Mouse (Mus musculus): ENCODE results near the gene Limd2.
A peak's percentile ranks its signal among the peaks of the same experiment; 100 is the strongest.
"Not testable (repeated sequence)": the region's sequence is repeated elsewhere in the genome, so short reads cannot be mapped to it uniquely, and the experiment has no call there.

Limd2 gene

DNA sequence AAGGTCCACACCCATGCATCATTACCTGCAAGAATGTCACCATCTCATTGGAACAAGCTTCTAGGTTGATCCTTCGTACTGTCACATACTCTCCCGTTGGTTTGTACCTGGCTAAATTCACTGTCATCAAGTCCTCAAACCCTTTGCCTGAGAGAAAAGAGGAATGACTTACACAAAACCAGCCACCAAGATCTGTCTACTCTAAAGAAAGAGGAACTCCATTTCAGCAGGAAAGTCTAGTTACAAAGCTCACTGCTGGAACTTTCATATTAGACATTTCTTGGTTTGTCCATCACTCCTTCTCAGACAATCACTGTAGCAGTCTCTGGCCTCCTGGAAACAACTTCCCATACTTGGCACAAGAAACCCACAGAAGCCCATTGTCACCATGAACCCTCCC lies 12.6 kb upstream of the Limd2 start:
- DNase-seq (ENCODE audit: low spot score in 2 of 2), result no peak

DNA sequence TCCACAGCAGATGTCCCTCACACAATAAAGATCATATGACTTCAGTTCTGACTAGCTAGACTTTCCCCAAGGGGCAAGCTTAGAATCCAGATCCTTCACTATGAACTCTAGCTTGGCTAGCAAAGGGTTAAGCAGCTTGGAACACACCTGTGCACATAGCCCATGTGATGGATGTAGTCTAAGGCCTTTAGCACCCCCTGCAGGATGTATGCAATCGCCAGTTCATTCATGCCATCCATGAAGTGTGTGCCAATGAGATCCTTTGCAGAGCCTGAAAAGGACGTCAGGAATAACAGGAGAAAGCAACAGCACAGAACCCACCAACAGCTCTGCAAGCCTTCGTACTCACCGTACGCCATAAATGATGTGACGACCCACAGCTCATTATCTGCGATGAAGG lies 10.1 kb upstream of the Limd2 start:
- no peak for DNase-seq (ENCODE audit: low spot score in 2 of 2)

DNA sequence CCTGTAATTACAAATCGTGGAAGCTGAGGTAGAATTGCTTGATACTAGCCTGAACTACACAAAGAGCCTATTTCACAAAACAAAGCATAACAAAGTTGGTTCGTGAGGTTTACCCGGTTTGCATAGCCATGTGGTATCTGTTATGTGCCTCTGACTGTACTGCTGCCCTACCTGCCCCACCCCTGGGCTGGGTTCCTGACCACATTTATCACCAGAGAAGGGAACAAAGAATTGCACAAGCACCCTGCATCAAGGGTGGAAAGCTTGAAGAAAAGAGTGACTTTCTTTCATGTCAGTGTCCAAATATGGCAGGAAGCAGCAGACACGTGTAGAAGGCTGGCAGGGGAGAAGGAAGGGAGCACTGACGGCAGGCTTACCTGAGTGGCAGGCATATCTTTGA lies 6.8 kb upstream of the Limd2 start:
- no peak for DNase-seq (ENCODE audit: low spot score in 2 of 2)

DNA sequence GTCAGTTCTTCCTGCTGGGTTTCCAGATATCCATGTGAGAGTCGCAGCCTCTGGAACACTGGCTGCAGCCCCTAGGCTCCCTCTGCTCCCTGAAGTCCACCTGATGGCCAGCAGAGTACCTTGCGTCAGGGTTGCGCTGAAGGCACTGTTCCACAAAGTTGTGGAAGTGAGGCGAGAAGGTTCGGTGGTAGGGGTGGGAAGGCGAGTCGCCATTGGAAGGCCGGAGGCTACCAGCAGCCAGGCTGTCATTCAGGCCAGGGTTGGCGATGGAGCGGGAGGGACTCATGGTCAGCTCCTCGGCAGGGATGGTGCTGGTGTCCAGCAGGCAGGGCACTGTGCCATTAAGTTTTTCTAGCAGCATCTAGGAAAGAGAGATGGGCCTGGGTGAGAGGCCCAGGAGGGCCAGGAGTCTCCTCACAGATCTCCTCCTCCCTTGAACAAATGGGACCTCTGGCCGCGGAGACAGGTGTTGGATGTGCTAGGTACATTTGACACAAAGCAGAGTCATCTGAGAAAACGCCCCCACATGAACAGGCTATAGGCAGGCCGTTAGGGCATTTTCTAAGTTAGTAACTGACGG lies 4.0 kb upstream of the Limd2 start:
- no peak for DNase-seq (ENCODE audit: low spot score in 2 of 2)

DNA sequence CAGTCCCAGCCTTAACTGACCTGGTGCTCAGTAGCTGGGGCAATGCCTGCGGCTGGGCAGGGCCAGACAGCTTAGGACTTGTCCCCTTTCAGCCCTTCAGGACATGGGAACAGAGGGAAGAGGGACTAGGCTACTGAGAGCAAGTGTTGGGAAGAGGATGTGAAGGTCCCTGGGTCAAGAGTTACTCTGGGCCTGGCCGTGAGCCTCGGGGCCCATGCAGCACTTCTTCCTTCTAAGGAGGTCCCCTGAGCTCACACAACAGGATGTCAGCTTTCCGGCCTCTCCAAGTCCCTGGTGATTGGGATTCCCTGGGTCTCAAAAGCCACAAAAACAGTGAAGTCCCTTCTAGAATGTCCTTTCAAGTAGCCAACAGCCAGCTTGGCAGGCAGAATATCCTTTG lies 2.9 kb upstream of the Limd2 start:
- DNase-seq (ENCODE audit: low spot score in 2 of 2), result no peak

DNA sequence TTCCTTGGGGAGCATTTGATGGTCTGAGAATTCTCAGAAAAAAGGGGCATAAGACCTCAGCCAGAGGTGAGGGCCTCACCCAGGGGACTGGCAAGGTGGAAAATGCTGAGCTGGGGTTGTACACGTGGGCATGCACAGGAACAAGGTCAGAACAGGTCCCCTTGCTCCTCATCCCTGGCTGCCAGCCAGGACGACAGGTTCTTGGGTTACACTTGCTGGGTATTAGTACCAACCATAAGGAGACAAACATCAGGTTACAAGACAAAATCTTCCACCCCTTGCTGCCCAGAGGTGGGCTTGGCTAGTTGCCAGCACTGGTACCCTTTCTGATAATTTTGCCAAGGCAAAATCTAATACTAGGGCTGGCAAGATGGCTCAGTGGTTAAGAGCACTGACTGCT lies 1.6 kb upstream of the Limd2 start:
- DNase-seq (ENCODE audit: low spot score in 2 of 2), result no peak

DNA sequence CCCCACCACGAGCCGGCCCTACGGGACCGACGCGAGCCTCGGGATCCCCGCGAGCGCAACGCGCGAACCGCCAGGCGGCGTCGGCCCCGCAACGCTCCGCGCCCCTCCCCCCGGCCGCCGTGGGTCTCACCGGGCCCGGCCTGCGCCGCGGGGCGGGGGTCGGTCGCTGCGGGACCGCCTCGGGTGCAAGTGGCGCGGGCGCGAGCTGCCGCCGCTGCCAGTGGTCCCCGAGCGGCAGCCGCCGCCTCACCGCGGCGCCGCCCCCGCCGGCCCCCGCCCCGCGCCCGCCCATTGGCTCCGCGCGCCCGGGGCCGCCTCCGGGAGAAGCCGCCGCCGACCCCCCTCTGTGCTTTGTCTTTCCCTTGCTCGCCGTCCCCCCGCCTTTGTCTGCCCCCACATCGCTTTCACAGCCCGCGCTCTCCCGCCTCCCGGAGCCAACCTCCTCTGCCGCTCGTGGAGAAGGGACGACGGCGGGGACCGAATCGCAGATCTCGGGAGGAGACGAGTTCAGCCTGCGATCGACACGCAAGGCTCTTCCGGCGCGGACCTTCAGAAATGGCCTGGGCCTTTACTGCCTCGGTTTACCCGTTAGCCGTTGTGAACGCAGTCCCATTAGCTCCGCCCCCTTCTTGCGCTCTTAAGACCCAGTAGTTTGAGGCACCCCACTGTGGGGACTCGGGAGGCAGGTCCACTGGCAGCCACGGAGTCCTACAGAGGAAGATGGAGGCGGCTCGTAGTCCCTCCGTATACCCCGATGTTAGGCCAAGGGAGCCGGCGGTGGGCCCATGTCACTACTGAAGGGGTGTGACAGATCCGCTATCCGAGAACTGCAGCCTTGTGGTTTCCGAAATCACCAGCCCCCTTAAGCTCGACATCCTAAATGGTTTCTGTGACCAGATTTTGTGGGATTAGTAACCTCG lies 479 bp downstream of the Limd2 start:
- DNase-seq (ENCODE audit: low spot score in 2 of 2), result peak; percentile 78 to 79

DNA sequence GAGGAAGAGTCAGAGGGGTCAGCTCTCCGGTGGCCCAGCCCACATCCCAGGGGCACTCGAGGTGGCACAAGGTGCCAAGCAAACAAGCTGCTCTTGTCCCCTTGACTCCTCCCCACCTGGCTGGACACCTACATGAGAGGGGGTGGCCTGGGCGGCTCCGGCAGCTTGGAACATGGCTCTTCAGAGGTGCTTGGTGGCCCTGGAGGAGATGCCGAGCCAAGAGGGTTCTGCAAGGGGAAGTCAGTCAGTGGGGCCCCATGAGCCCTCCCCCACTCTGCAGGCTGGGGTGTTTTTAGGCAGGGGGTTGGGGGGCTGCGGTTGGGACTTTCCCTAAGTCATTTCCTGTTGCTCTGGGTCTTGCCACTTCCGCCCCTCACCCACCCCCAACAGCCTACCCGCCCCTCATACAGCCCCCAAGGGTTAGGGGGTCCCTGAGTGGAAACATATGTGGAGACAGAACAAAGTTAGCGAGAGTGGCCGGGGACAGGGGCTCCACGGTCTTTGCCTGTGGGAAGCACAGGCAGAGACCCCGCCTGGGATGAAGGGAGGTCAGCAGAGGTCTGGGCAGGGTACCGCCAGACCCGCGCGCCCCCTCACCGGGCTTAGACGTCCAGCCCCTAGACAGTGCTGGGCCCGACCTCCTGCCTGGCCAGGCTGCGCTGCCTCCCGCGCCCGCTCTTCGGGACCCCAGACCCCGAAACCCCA lies 1.3 kb downstream of the Limd2 start:
- DNase-seq (ENCODE audit: low spot score in 2 of 2), result no peak

DNA sequence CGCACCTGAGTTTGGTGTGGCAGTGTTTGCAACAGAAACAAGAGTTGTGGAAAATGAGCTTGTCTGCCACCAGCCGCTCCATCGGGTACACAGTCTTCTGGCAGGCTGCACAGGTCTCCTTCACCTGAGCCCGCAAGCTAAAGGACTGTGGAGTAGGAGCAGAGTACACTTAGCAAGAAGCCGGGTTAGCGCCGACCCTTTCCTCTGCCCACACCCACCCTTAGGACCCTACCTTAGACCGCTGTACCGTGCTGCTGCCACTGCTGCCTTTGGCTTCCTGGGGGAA lies 1.8 kb downstream of the Limd2 start:
- DNase-seq (ENCODE audit: low spot score in 2 of 2), result no peak

DNA sequence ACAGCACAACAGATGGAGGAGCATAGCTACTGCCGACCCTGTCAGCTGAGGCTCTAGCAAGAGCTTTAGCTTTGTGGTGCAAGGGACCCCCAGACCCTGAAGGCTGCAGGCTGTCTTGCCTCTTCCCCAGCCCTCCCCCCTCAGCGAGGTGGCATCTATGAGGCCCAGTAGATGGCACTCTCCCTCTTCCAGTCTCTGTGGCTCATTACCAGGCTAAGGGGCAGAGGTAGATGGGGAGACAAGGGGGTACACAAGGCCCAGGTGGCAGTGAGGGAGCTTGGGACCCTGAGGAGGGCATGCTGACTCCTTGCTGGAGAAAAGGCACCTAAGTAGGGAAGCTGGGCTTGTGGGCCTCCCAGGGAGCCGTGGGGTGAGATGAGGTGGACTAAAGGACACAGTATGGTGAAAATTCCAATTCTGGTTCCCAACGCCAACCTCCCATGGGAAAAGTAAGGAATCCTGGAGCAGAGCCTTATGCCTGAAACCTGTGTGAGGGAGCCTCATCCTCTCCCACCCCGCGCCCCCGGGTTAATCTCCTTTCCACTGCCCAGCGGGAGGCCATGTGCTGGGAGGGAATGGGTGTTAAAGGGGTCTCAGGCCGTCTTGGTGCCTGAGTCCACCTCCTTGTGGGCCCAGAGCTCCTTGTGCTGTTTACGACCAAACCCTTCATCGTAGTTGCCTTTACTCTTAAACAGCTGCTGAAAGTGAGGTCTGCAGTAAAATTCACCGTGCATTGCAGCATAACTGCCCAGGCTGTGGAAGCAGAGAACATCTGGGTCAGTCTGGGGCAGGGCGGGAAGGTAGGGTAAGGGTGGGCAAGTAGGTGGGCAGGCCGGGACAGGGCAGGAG lies 2.4 kb downstream of the Limd2 start:
- no peak for DNase-seq (ENCODE audit: low spot score in 2 of 2)

DNA sequence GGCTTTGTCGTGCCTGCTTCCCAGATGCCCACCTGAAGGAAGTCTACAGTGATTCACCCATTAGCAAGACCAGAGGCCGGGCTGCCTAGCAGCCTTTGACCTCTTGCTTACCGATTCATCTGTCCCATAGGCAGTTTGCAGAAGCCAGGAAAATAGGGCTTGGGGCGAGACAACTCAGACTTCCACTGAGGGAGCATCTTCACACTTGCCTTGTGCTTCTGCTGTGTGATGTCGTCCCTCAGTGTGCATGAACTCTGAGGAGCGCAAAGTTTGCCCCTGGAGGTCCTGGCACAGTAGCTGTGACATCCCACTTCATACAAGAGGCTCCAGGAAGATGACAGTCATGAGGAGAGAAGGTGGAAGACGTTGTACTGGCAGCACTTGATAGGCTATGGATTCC lies 3.5 kb downstream of the Limd2 start:
- no peak for DNase-seq (ENCODE audit: low spot score in 2 of 2)

DNA sequence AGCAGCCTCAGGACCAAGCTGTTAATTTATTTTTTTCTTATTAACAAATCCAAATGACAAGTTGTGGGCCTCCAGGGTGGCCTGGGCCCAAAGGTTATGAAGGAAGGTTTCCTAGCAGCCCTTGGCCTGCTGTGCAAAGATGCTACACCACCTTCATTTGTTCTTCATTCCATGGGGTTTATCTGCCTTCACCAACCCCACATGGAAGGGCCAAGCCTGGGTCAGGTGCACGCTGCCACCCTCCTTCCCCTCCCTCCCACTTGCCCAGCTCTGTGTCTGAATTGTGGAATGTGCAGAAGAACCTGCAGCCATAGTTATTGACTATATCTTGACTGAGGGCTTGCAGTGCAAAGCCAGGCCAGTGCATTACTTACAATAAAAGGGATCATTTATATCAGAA lies 4.4 kb downstream of the Limd2 start:
- DNase-seq (ENCODE audit: low spot score in 2 of 2), result no peak

DNA sequence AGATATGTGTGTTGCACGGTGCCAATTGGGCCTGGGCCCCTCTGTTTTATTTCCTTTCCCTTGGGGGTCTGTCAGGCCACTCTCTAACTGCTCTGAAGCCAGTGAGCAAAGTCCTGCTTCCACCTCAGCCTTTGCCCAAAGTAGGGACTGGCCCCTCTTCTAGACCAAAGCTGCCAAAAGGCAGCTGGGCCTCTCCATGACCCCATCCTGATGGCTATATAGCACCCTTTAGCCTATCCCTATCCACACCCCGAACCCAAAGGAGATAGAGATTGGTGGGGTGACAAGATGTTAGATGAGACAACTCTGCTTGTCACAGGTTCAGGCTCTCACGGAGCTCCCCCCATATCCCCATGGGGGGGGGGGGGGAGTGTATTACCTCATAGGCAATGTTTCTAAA lies 4.9 kb downstream of the Limd2 start:
- no peak for DNase-seq (ENCODE audit: low spot score in 2 of 2)

DNA sequence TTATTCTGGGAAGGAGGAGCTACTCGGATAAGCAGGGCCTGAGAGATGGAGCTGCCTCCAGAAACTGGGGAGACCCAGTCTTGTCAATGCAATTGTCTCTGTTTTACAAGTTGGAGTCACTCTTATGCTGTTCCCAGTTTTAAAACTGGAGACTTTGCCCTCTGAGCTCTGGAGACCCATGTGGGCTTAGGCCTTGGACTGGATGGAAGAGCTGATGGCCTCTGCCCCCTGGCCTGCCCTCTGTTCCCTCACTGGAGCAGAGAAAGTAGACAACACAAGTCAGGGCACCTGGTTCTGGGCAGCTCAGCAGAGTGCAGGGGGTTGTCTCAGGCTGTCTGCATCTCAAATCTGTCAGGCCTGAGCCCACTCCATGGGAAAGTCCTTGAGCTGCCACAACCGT lies 5.9 kb downstream of the Limd2 start:
- DNase-seq (ENCODE audit: low spot score in 2 of 2), result no peak

DNA sequence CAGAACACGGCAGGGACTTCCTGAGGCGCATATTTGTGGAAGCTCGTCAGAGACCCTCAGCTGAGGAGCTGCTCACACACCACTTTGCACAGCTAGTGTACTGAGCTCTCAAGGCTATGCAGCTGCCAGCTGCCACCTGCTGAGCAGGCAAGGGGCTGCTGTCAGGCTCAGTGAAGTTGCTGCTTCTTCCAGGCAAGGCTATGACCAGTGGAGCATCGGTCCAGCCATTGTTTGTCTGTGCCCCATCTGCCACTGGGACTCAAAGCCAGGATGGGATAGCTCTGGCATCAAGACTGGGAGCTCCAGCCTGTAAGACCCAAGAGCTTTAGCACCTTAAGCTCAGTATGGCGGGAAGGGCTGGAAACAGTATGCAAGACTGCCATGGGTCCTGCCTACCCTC lies 6.6 kb downstream of the Limd2 start:
- DNase-seq (ENCODE audit: low spot score in 2 of 2), result no peak

DNA sequence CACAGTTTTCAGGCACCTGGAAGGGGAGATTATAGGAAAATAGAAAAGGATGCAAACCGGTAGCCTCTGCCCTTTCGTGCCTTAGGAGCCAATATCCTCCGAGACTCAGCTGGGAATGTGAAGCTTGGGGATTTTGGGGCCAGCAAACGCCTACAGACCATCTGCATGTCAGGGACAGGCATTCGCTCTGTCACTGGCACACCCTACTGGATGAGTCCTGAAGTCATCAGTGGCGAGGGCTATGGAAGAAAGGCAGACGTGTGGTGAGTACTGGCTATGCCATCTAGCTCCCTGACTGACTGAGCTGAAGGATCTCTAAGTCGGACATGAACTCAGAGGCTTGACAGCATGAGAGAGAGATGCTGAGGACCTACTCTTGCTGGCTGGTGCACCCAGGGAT lies 8.5 kb downstream of the Limd2 start:
- peak in 1 of 2 experiments; percentile 65 for DNase-seq (ENCODE audit: low spot score in 2 of 2)

DNA sequence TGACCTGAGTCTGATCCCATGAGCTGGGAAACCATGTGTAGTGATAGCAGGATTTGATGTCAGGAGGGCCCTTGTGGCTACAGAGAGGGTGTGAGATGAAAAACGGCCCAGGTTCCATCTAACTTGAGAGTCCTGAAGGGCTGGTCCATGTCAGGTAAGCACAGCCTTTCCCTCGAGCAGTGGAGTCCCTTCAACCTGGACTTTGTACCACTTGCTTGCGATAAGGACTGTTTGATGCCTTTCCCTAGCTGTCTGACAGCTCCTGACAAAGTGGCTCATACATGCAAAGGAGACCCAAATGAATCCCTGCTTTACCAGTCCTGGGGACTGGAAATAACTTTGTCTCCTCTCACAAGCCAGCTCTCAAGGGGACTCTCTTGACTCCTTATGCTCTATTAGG lies 9.4 kb downstream of the Limd2 start:
- DNase-seq (ENCODE audit: low spot score in 2 of 2), result no peak

DNA sequence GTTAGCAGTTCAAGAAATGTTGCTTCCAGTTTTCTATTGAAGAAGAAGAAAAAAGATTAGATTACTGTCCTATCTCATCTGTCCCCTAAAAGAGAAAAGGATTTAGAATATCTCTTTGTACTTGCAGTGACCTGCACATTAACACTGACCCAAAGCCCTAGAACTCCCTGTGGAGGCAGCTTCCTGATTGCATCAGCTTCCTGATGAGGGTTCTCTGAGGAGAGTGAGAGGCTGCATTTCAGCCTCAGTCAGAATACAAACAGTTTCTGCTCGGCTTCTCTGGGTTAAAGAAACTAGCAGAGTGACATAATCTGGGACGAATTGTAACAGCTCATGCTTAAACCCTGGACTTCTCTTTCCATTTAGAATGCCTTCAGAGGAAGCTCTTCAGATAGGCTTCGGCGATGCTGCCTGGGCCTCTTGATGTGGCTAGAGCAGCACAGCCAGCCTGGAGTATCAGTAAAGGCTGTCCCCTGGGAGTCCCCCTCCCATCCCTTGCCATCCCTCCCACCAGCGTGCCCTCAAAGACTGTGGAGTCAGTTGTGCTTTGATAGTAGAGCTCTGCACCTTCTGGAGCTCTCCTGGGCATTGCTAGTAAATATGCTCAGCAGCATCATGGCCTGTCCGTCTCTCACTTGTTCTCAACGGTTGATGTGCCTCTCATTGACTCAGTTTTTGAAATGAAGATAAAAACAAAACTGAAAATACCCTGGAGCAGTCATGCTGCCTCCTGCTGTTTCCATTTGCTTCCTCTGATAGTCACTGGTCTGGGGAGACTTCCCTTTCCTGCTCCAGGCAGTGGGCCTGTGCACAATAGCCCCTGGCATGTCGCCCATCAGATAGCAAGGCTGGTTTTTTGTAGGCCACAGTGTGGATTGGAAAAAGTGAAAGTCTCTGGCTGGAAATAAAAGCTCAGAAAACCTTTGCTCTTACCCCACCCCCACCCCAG lies 25.8 kb downstream of the Limd2 start:
- no peak for DNase-seq (ENCODE audit: low spot score in 2 of 2)

DNA sequence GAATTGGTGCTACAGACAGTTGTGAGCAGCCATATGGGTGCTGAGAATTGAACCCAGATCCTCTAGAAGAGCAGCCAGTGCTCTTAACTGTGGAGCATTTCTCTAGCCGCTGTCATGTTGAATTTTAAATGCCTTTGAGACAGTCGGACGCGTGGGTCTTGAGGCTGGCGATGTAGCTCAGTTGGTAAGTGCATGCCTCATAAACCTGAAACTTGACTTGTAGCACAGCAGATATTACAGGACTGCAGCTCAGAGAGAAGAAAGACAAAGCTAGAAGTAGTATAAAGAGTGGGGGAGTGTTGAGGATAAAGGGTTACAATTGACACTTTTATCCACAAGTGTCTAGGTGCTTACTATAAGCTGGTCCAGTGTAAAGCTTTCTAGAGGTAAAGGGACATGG lies 28.1 kb downstream of the Limd2 start:
- no peak for DNase-seq (ENCODE audit: low spot score in 2 of 2)

DNA sequence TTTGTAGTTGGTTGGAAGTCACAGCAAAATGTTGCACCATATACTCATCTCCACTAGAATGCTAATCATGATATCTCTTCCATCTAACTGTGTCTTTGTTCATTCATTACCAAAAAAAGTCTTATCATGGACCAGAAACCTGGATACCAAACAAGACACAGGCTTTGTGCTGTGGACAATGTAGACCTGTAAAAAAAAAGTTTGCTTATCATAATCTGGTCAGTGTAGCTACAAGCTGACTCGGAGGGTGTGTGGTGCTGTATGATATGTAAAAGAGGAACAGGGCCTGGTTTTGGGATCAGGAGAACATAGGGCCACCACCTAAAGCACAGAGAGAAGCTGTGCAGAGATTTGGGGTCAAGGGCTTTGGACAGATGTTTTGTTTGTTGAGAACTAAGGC lies 31.2 kb downstream of the Limd2 start:
- DNase-seq (ENCODE audit: low spot score in 2 of 2), result no peak

DNA sequence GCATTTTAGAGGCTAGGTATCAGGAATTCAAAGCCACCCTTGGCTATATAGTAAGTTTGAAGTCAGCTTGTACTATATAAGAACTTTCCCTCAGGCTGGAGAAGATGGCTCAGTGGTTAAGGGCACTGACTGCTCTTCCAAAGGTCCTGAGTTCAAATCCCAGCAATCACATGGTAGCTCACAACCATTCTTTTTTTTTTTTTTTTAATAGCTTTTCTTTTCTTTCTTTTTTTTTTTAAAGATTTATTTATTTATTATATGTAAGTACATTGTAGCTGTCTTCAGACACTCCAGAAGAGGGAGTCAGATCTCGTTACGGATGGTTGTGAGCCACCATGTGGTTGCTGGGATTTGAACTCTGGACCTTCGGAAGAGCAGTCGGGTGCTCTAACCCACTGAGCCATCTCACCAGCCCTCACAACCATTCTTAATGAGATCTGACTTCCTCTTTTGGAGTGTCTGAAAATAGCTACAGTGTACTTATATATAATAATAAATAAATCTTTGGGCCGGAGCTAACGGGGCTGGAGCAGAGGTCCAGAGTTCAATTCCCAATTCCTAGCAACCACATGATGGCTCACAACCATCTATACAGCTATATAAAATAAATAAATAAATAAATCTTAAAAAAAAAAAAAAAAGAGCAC lies 33.8 kb downstream of the Limd2 start:
- not testable (repeated sequence) for DNase-seq (ENCODE audit: low spot score in 2 of 2)
